Mouse (Mus musculus) myocyte (in vitro differentiated cells): ENCODE measurements around the gene Mmp19.

Experiments
- E2F4 ChIP-seq: IDR thresholded peaks from one replicate; pipeline ENCODE4 v1.6.1; 2011; ENCODE audit warnings: mild to moderate bottlenecking, control low read depth, moderate library complexity; ENCODE audit not compliant: insufficient read depth
- MAX ChIP-seq: IDR thresholded peaks from one replicate; pipeline ENCODE4 v1.6.1; 2011; ENCODE audit warnings: low read depth, mild to moderate bottlenecking, control low read depth
- MYOD1 ChIP-seq, 3 experiments: IDR thresholded peaks; one replicate each; pipeline ENCODE4 v1.6.1; 2011; ENCODE audit warnings: control low read depth in 2 of 3, low read depth in 2 of 3, mild to moderate bottlenecking in 2 of 3, moderate library complexity in 1 of 3; ENCODE audit not compliant: insufficient read length in 2 of 3, control insufficient read depth in 1 of 3
- MYOG ChIP-seq, 3 experiments: IDR thresholded peaks; one replicate each; pipeline ENCODE4 v1.6.1; 2011; ENCODE audit warnings: control low read depth in 2 of 3, low read depth in 2 of 3, mild to moderate bottlenecking in 2 of 3; ENCODE audit not compliant: insufficient read length in 2 of 3, control insufficient read depth in 1 of 3, insufficient read depth in 1 of 3
- POLR2A ChIP-seq: IDR thresholded peaks from one replicate; pipeline ENCODE4 v1.6.1; 2011; ENCODE audit warnings: low read depth, mild to moderate bottlenecking, control low read depth, moderate library complexity; ENCODE audit not compliant: insufficient read length
- POLR2AphosphoS2 ChIP-seq: IDR thresholded peaks from one replicate; pipeline ENCODE4 v1.6.1; 2011; ENCODE audit warnings: low read depth, control low read depth; ENCODE audit not compliant: insufficient read length
- REST ChIP-seq: IDR thresholded peaks from one replicate; pipeline ENCODE4 v1.6.1; 2011; ENCODE audit warnings: mild to moderate bottlenecking, control low read depth, moderate library complexity; ENCODE audit not compliant: insufficient read depth, insufficient read length
- SRF ChIP-seq: IDR thresholded peaks from one replicate; pipeline ENCODE4 v1.6.1; 2011; ENCODE audit warnings: low read depth; ENCODE audit not compliant: control insufficient read depth, insufficient read length
- TCF12 ChIP-seq: IDR thresholded peaks from one replicate; pipeline ENCODE4 v1.6.1; 2011; ENCODE audit warnings: mild to moderate bottlenecking, control low read depth; ENCODE audit not compliant: poor library complexity, insufficient read depth, severe bottlenecking
- USF1 ChIP-seq: IDR thresholded peaks from one replicate; pipeline ENCODE4 v1.6.1; 2011; ENCODE audit warnings: low read depth, mild to moderate bottlenecking, control low read depth, moderate library complexity

DNA sequence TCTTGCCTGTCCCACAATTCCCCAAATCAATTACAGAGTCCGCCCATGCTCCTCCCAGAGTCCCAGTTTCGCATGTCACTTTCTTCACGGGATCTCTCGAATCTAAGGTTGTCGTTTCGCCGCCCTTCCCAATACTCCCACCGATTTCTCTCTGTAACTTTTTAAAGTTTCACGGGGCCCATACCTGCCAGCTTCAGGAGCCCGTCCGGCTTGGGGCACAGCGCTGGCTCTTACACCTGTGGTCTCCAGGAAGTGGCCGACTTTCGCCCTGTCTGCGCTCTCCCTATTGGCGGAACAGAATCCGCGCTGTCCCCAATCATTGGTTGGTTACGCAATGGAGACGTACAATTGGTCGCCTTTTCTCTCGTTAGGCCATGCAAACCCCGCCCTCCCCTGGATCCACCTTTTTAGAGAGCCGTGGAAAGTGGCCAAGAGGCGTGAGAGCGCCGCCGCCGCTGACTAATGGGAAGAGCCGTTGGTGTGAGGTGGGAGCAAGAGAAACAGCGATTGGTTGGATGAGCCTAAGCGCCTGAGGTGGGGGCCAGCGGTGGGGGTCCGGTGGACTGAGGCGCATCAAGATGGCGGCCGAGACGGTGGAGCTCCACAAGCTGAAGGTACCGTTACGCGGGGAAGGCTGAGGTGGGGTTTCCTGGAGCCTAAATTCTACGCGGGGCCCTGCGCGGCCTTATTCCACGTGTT is 30.8 kb downstream of the Mmp19 start, which contains the start of gene Ormdl2:
- TF ChIP-seq POLR2AphosphoS2 (no peak), MYOG (IDR thresholded peaks at IDR 0.05; ENCODE audit: control insufficient read depth in 1 of 3, insufficient read depth in 1 of 3, insufficient read length in 2 of 3, low read depth in 2 of 3) (peak in 1 of 3 experiments; percentile 28), POLR2A (peak; percentile 65), MAX (no peak), E2F4 (no peak), USF1 (no peak), TCF12 (no peak), MYOD1 (IDR thresholded peaks at IDR 0.05; ENCODE audit: control insufficient read depth in 1 of 3, insufficient read length in 2 of 3, low read depth in 2 of 3) (no peak), SRF (no peak), REST (no peak)
